Mouse (Mus musculus) megakaryocyte-erythroid progenitor cell, adult 5-6 weeks (primary cell): ENCODE results near the gene Gm11214. TPM values are rescaled to one million over a fixed set of nuclear protein-coding genes. Genes with fewer than 3 reads are reported as not detected.

ENCODE experiments used
- ATAC-seq: replicated peaks from 2 replicates; pipeline ENCODE4 v1.8.0; 2016; ENCODE audit warnings: mild to moderate bottlenecking, inconsistent platforms; ENCODE audit not compliant: severe bottlenecking, poor library complexity, low FRiP score, low TSS enrichment
- total RNA-seq, 2 experiments: library from RNA; stranded (forward) in 1 of 2; stranded (reverse) in 1 of 2; fragments of 200-1000, 215-1000 nt in 1 of 2; fragments of >200 nt in 1 of 2; fragmentation: Nextera tagmentation in 1 of 2; gene quantifications; 2 replicates each; pipeline ENCODE4 v1.2.3; 2014 to 2017

The Gm11214 gene
- total RNA-seq (2014; fragmentation: Nextera tagmentation): not detected in 2 replicates
- not detected in 2 replicates for total RNA-seq (2017)

- no peak for ATAC-seq
Observed at GRCm38 (mm10) chr4:63663279-63663678, at the start of gene Gm11214. Gene Gm11214, minus strand, starts transcription at chr4:63663379.

- no peak for ATAC-seq
Observed at GRCm38 (mm10) chr4:63711886-63712285, 48.7 kb upstream of the Gm11214 start.

- no peak for ATAC-seq
Observed at GRCm38 (mm10) chr4:63710431-63711220, 47.4 kb upstream of the Gm11214 start.

DNA sequence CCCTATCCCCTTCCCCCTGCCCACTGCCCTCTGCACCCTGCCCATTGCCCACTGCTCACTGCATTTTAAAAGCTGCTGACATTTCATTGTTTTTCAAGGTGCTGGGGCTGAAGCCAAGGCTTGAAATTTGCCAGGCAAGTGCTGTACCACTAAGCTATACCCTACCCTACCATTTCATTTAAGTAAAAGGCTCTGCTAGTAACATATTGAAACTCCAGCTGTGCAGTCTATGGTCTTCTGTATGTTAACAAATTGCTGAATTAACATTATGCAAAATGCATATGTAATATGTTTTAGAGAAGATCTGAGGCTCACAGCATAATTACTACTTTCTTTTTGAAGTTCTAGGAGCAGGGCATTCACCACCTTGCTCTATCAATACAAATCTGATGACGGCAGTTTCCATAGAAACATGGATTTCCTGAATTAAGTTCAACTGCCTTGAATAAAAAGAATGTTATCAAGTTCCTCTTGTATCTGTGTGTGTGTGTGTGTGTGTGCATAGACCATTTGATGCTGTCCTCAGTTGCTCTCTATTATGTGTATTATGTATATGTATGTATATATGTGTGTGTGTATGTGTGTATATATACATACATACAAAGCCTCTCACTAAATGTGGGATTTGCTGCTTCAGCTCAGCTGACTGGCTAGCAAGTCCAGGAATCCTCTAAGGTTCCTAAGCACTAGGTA is 43.2 kb upstream of the Gm11214 start:
- ATAC-seq: no peak

DNA sequence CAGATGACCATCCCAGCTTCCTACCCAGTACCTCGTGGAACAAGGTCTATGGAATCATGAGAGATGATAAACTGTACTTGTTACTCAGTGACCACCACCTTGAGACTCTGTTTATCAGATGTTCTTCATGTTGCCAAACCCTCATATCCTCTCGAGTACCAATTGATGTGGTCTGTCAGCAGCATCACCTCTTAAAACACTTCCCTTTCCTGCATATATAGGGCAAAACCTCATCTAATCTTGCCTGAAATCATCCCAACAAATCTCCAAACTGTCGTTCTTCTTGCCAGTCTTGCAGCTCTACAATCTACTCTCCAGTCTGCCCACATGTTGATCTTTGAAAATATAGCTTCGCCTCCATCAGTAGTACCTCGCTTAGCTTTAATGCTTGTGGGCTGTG is 41.1 kb upstream of the Gm11214 start:
- ATAC-seq: no peak

- no peak for ATAC-seq
Observed at GRCm38 (mm10) chr4:63703686-63704085, 40.5 kb upstream of the Gm11214 start.

DNA sequence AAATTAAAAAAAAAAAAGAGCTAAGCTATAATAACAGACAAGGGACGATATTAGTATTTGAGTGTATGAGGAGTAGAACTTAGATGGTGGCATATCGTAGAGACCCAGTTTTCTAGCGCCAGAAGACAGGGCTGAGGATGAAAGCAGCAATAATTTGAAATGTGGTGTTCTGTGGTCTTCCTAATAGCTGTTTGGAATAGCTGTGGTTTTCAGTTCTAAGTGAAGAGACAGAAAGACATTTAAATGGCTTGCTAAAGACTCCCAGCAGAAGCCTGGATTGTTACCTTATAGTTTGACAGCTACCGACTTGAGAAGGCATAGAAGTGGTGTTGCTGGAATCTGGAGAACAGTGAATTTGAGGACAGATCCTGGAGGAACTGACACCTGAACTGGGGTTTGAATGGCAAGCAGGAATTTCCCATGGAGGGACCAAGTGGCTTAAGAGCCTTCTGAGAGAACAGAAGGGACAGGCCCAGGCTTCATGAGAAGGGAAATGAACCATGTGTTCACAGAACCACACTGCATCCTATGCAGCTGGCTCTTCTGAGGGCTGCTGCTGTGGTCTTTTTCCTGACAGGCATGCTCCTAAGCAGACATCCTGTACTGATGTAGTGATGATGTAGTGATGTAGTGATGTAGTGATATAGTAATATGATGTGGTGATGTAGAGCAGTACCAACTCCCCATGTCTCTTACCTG is 39.0 kb upstream of the Gm11214 start:
- no peak for ATAC-seq

GRCm38 (mm10) chr4:63699749-63700148 is 36.6 kb upstream of the Gm11214 start:
- ATAC-seq: no peak

DNA sequence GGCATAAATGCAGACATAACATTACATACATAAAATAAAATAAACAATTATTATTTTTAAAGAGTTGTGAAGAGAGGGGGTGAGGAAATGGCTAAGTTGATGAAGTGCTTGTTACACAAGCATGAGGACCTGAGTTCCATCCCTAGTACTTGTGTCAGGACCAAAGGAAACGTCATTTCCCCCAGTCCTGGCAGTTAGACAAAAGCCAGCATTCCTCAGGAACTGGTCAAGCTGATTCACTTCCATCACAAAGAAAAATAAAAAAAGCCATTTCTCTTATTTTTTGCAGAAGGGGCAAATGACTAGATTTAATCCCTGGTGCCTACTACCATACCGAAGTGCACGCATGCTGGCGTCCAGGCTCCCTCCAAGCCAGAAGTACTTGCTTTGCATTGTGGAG is 33.7 kb upstream of the Gm11214 start:
- ATAC-seq: no peak

GRCm38 (mm10) chr4:63692351-63692750 is 29.2 kb upstream of the Gm11214 start:
- ATAC-seq: no peak

- ATAC-seq: no peak
Observed at GRCm38 (mm10) chr4:63687429-63687828, 24.2 kb upstream of the Gm11214 start.

- ATAC-seq: peak; percentile 50; the same call in 1 of the 2 replicates
Observed at GRCm38 (mm10) chr4:63686157-63686556, 23.0 kb upstream of the Gm11214 start.

DNA sequence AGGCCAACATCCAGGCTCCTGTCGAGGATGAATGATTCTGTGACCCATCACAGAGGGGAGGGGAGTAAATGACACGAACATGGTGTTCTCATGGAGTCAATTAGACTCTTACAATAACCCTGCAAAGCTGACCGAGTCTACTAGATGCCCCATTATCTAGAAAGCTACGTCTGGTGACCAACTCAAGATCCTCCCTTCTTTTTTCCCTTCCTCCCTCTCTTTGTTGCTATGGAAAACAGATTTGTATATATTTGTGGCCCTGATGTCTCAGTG is 22.0 kb upstream of the Gm11214 start:
- no peak for ATAC-seq

DNA sequence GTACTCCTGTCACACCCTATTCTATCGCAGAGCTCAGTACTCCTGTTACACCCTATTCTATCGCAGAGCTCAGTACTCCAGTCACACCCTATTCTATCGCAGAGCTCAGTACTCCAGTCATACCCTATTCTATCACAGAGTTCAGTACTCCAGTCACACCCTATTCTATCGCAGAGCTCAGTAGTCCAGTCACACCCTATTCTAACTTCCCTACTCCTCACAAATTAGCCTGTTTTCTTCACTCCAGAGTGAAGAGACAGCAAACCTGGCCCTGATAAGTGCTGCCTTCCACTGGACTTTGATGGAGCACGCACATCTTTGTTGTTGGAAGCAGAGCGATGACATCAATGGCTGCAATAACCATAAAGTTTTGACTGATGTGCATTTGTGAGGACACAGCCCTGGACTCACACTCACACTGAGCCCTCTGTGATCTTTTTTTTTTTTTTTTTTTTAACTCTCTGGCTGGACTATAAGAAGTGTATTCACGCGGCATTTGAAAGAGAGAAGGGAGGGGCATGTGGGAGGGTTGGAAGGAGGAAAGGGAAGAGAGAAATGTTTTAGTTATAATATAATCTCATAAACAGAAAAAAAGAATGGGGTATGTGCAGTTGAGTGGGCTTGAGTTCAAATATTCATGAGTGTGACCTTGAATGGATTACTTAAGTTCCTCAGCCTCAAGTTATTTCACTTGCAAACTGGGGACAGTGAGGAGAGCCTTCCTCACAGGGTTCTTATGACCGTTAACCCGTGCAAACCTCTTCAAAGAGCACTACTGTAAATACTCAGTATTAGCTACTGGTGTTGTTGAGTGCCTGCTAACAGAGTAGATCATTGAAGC is 21.5 kb upstream of the Gm11214 start:
- ATAC-seq: no peak

DNA sequence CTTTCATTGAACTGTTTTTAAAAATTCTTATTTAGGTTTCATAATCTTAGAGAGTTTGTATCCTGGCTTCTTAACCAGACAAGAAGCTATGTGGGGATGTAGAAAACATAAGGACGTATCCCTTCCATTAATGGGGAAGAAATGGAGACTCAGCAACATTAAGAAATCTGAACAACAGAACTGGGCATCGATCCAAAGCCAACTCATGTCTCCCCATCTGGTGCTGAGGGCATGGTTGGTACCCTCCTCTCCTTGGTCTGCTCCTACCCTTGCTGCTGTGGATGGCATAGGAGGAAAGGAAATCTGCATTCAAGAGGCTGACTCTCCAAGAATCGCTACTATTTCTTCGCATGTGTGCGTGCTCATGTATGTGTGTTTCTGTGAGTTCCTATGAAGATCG is 20.5 kb upstream of the Gm11214 start:
- ATAC-seq: no peak

DNA sequence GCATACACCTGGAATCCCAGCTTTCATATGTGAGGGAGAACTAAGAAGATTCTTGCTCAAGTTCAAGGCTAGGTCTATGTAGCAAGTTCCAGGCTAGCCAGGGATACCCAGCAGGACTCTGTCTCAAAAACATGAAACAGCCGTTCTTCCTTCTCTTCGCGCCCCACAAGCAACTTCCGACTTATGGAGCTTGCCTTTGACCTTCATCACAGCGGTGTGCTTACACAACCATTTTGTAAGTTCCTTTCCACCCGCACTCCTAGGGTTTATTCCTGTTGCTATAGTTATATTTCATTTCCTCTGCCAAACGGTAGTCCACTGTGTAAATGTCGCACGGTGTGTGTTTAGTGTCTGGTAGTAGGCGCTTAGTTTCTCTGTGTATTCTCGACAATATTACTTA is 19.9 kb upstream of the Gm11214 start:
- ATAC-seq: no peak

- ATAC-seq: no peak
Observed at GRCm38 (mm10) chr4:63682441-63682840, 19.3 kb upstream of the Gm11214 start.

GRCm38 (mm10) chr4:63681557-63681956 is 18.4 kb upstream of the Gm11214 start:
- ATAC-seq: no peak

DNA sequence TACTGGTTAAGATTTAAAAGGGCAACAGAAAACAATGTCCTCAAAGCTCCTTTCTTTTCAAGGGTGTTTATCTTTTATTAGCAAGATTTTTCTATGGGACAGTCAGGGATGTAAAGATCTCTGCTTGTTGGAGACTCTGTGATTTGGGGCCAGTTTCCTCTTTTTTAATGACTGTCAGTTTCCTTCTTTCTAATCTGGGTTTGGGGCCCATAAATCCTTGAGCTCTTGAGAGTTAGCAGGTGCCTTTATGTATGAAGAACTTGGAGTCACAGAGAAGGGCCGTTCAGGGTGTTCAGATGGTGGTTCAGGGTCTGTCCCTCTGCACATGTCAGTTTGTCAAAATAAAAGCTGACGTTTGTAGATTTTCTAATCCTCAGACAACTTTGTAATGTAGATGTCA is 11.9 kb upstream of the Gm11214 start:
- ATAC-seq: no peak

DNA sequence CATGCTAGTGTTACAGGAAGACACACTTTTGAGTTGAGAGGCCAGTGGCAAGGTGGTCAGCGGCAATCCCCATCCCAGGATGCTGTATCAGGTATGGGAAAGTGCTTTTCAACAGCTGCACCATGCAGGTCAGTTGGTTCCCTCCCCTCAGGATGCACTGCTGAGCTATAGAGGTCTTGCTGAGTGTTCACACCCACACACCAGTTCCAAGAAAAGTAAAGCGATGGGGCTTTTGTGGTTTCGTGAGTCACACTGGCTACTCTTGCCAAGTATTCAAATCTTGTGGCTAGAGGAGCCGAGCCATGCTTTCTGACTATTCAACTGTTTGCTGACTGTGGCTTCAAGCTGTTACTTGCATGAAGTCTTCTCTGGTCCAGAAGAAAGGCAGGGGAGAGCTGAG is 5.1 kb upstream of the Gm11214 start:
- ATAC-seq: peak; percentile 50
